In genomic region chr10:120784516-120784915, GRCm38 (mm10) we compare ENCODE assay signal across 24 mouse cellular contexts.
DNase-seq lines count a peak whose midpoint lies in the region; ATAC-seq lines count a peak whose summit lies in the region.
"Had no signal": no experiment of that assay in that cellular context is flagged by ENCODE, and none has a peak within 500 bp of the region (broad histone marks: within the 10 kb centered on the region; RNA-seq: fewer than 3 reads in every experiment).

No protein-coding gene starts in this region.

- peaks cover 30% of the 10 kb centered on the region for H3K4me1 ChIP-seq in forebrain, embryonic 10.5 days
- H3K4me1 ChIP-seq in forebrain, embryonic 14.5 days (ENCODE audit: control insufficient read depth, insufficient read depth, low read length): peaks cover 6% of the 10 kb centered on the region; the same call in 1 of the 2 replicates
- H3K4me1 ChIP-seq in kidney, embryonic 14.5 days (ENCODE audit: control insufficient read depth, insufficient read depth, low read length): no peaks in the 10 kb centered on the region
- H3K4me1 ChIP-seq in kidney, embryonic 16.5 days (ENCODE audit: insufficient read depth, low read length): peaks cover 9% of the 10 kb centered on the region; the same call in 1 of the 2 replicates
- H3K4me1 ChIP-seq in limb, embryonic 10.5 days: peaks cover 64% of the 10 kb centered on the region

- no peaks in the 10 kb centered on the region for H3K27me3 ChIP-seq in forebrain, embryonic 10.5 days (ENCODE audit: poor library complexity, severe bottlenecking)
- no peaks in the 10 kb centered on the region for H3K27me3 ChIP-seq in forebrain, embryonic 14.5 days (replicated peaks; ENCODE audit: control insufficient read depth, insufficient read depth, low read length)
- H3K27me3 ChIP-seq in kidney, embryonic 14.5 days (ENCODE audit: control insufficient read depth, insufficient read depth, low read length): no peaks in the 10 kb centered on the region
- no peaks in the 10 kb centered on the region for H3K27me3 ChIP-seq in kidney, embryonic 16.5 days (ENCODE audit: insufficient read depth, low read length)
- H3K27me3 ChIP-seq in limb, embryonic 10.5 days (ENCODE audit: low read depth, poor library complexity, severe bottlenecking): no peaks in the 10 kb centered on the region
- H3K27me3 ChIP-seq: CH12.LX; embryonic facial prominence, embryonic 12.5 days; forebrain, embryonic 12.5 days; forebrain, embryonic 15.5 days; Patski had no signal

- peak overlapping the region; percentile 4; the same call in 1 of the 2 replicates for H3K27ac ChIP-seq in forebrain, embryonic 10.5 days
- H3K27ac ChIP-seq in forebrain, embryonic 14.5 days (ENCODE audit: low read depth, low read length): no peak overlapping the region
- H3K27ac ChIP-seq in kidney, embryonic 14.5 days (ENCODE audit: low read depth, low read length): no peak overlapping the region
- no peak overlapping the region for H3K27ac ChIP-seq in kidney, embryonic 16.5 days (ENCODE audit: low read length)
- peak overlapping the region; percentile 57; the same call in 1 of the 2 replicates for H3K27ac ChIP-seq in limb, embryonic 10.5 days
- H3K27ac ChIP-seq: embryonic facial prominence, embryonic 12.5 days; forebrain, embryonic 12.5 days; forebrain, embryonic 15.5 days had no signal

- H3K4me3 ChIP-seq in forebrain, embryonic 10.5 days: no peak overlapping the region
- no peak overlapping the region for H3K4me3 ChIP-seq in forebrain, embryonic 14.5 days (ENCODE audit: low read depth, low read length)
- no peak overlapping the region for H3K4me3 ChIP-seq in kidney, embryonic 14.5 days (ENCODE audit: low read length)
- no peak overlapping the region for H3K4me3 ChIP-seq in kidney, embryonic 16.5 days (ENCODE audit: low read length)
- H3K4me3 ChIP-seq in limb, embryonic 10.5 days: no peak overlapping the region
- H3K4me3 ChIP-seq: embryonic facial prominence, embryonic 10.5 days; embryonic facial prominence, embryonic 12.5 days; forebrain, embryonic 12.5 days; forebrain, embryonic 15.5 days had no signal

- no peak for ATAC-seq in forebrain, embryonic 14.5 days
- peak; percentile 80 for ATAC-seq in kidney, embryonic 14.5 days (ENCODE audit: low FRiP score, low TSS enrichment)
- peak; percentile 60; the same call in 1 of the 2 replicates for ATAC-seq in kidney, embryonic 16.5 days (ENCODE audit: low FRiP score, low TSS enrichment)
- ATAC-seq: activated CD4-positive, CD25-positive, alpha-beta regulatory T cell, adult 4 months; CD4-positive, CD25-positive, alpha-beta regulatory T cell, adult 4 months; forebrain, embryonic 15.5 days; Patski had no signal

- H3K4me2 ChIP-seq in forebrain, embryonic 14.5 days (ENCODE audit: low read length): no peak overlapping the region
- H3K4me2 ChIP-seq in kidney, embryonic 14.5 days (replicated peaks; ENCODE audit: low read depth, low read length): no peak overlapping the region
- H3K4me2 ChIP-seq in kidney, embryonic 16.5 days (replicated peaks; ENCODE audit: low read depth, low read length): no peak overlapping the region
- H3K4me2 ChIP-seq: embryonic facial prominence, embryonic 12.5 days; forebrain, embryonic 12.5 days; forebrain, embryonic 15.5 days had no signal

- peaks cover 27% of the 10 kb centered on the region for H3K36me3 ChIP-seq in forebrain, embryonic 10.5 days (replicated peaks)
- no peaks in the 10 kb centered on the region for H3K36me3 ChIP-seq in forebrain, embryonic 14.5 days (ENCODE audit: control insufficient read depth, insufficient read depth, low read length)
- H3K36me3 ChIP-seq in kidney, embryonic 14.5 days (ENCODE audit: control insufficient read depth, insufficient read depth, low read length): no peaks in the 10 kb centered on the region
- H3K36me3 ChIP-seq in kidney, embryonic 16.5 days (ENCODE audit: insufficient read depth, low read length): no peaks in the 10 kb centered on the region
- no peaks in the 10 kb centered on the region for H3K36me3 ChIP-seq in limb, embryonic 10.5 days
- H3K36me3 ChIP-seq: embryonic facial prominence, embryonic 10.5 days; embryonic facial prominence, embryonic 12.5 days; forebrain, embryonic 12.5 days; forebrain, embryonic 15.5 days; G1E had no signal

- H3K9me3 ChIP-seq in forebrain, embryonic 10.5 days: no peaks in the 10 kb centered on the region
- no peaks in the 10 kb centered on the region for H3K9me3 ChIP-seq in forebrain, embryonic 14.5 days (replicated peaks; ENCODE audit: control insufficient read depth, low read length)
- H3K9me3 ChIP-seq in kidney, embryonic 14.5 days (ENCODE audit: control insufficient read depth, low read length): no peaks in the 10 kb centered on the region
- H3K9me3 ChIP-seq in kidney, embryonic 16.5 days (ENCODE audit: low read length): no peaks in the 10 kb centered on the region
- no peaks in the 10 kb centered on the region for H3K9me3 ChIP-seq in limb, embryonic 10.5 days (replicated peaks)
- H3K9me3 ChIP-seq: embryonic facial prominence, embryonic 10.5 days; embryonic facial prominence, embryonic 12.5 days; forebrain, embryonic 12.5 days; forebrain, embryonic 15.5 days had no signal

- no peak overlapping the region for H3K9ac ChIP-seq in forebrain, embryonic 14.5 days (ENCODE audit: low read length)
- no peak overlapping the region for H3K9ac ChIP-seq in kidney, embryonic 14.5 days (ENCODE audit: low read depth, low read length)
- no peak overlapping the region for H3K9ac ChIP-seq in kidney, embryonic 16.5 days (replicated peaks; ENCODE audit: low read length)
- H3K9ac ChIP-seq: embryonic facial prominence, embryonic 12.5 days; forebrain, embryonic 12.5 days; forebrain, embryonic 15.5 days had no signal

- DNase-seq in forebrain, embryonic 10.5 days (ENCODE audit: extremely low spot score, low spot score): no peak
- no peak for DNase-seq in forebrain, embryonic 14.5 days (ENCODE audit: low spot score)
- DNase-seq in kidney, postnatal 25 days: no peak
- DNase-seq in kidney, postnatal 4 days: no peak
- DNase-seq in limb, embryonic 10.5 days (ENCODE audit: low spot score): no peak
- DNase-seq: adrenal gland, adult 8-10 months; adrenal gland, postnatal 14 days; adrenal gland, postnatal 36 days; B cell, adult 2 months; cerebellum, adult 11-12 months; cerebellum, adult 2 months; cerebellum, adult 9-10 months; cerebellum, postnatal 25 days had no signal

- 74% methylated on average over 5 of the region's 5 CpGs for WGBS in forebrain, embryonic 10.5 days
- 77% methylated on average over 5 of the region's 5 CpGs for WGBS in forebrain, embryonic 14.5 days
- 24% methylated on average over 5 of the region's 5 CpGs for WGBS in kidney, embryonic 14.5 days
- WGBS in kidney, embryonic 16.5 days: 24% methylated on average over 5 of the region's 5 CpGs
- 50% methylated on average over 5 of the region's 5 CpGs for WGBS in limb, embryonic 10.5 days

Comparison
In these comparisons a context has a peak if more than half of its experiments do, and no peak if none do; other contexts are left out.
1. H3K27ac ChIP-seq: peak in forebrain, embryonic 10.5 days (single experiment) and limb, embryonic 10.5 days (single experiment); none in forebrain, embryonic 14.5 days (single experiment), kidney, embryonic 14.5 days (single experiment) and kidney, embryonic 16.5 days (single experiment).